Mouse (Mus musculus) kidney, embryonic 14.5 days (tissue): ENCODE measurements around the gene Fmo2. TPM values are rescaled to one million over a fixed set of nuclear protein-coding genes. Genes with fewer than 3 reads are reported as not detected.
A peak's percentile ranks its signal among the peaks of the same experiment; 100 is the strongest.

Experiments used
- ATAC-seq: fragments of 200-750 bp; cut with Nextera tagmentation; 2 replicates; pipeline ENCODE4 v1.8.0; 2017; ENCODE audit warnings: moderate number of reproducible peaks, mild to moderate bottlenecking, moderate TSS enrichment, moderate library complexity; ENCODE audit not compliant: low FRiP score, low TSS enrichment
- H3K27ac ChIP-seq: fragments of 300-500 bp; sonication (generic); 2 replicates; pipeline ENCODE4 v1.5.1; 2014; ENCODE audit warnings: low read depth, mild to moderate bottlenecking, low read length, moderate library complexity, mixed read lengths
- H3K27me3 ChIP-seq: fragments of 300-500 bp; sonication (generic); 2 replicates; pipeline ENCODE4 v1.6.1; 2014; ENCODE audit warnings: mild to moderate bottlenecking, low read length; ENCODE audit not compliant: control insufficient read depth, insufficient read depth
- H3K36me3 ChIP-seq: fragments of 300-500 bp; sonication (generic); 2 replicates; pipeline ENCODE4 v1.6.1; 2014; ENCODE audit warnings: low read length, mixed read lengths; ENCODE audit not compliant: control insufficient read depth, insufficient read depth
- H3K4me1 ChIP-seq: fragments of 300-500 bp; sonication (generic); 2 replicates; pipeline ENCODE4 v1.6.1; 2014; ENCODE audit warnings: low read length, mixed read lengths; ENCODE audit not compliant: control insufficient read depth, insufficient read depth
- H3K4me2 ChIP-seq: fragments of 300-500 bp; sonication (generic); replicated peaks from 2 replicates; pipeline ENCODE4 v1.6.1; 2014; ENCODE audit warnings: low read depth, mild to moderate bottlenecking, low read length
- H3K4me3 ChIP-seq: fragments of 300-500 bp; sonication (generic); 2 replicates; pipeline ENCODE4 v1.5.1; 2014; ENCODE audit warnings: mild to moderate bottlenecking, low read length
- H3K9ac ChIP-seq: fragments of 300-500 bp; sonication (generic); 2 replicates; pipeline ENCODE4 v1.6.1; 2014; ENCODE audit warnings: low read depth, mild to moderate bottlenecking, low read length, moderate library complexity
- H3K9me3 ChIP-seq: fragments of 300-500 bp; sonication (generic); 2 replicates; pipeline ENCODE4 v1.6.1; 2016; ENCODE audit warnings: low read length; ENCODE audit not compliant: control insufficient read depth
- WGBS: fragments of 180-500 bp; shearing (Covaris S2); extraction: QIAGEN DNeasy Blood & Tissue Kit; methylation state at CpG from one replicate; pipeline ENCODE4 v1.1.7; 2014; 5-methylcytosine and 5-hydroxymethylcytosine counted together
- polyA plus RNA-seq: library from polyadenylated mRNA; unstranded; fragments of >200 nt; fragmentation: Nextera tagmentation; extraction: Ambion mirVana; gene quantifications from 2 replicates; pipeline ENCODE4 v1.2.1, GENCODE M21; 2014

Gene Fmo2
- 0.99 and 1.2 TPM in 2 replicates for polyA plus RNA-seq

- Histone ChIP-seq H3K36me3 (no peaks in the 10 kb centered on the region), H3K9ac (no peak within 1 kb of the TSS), H3K27ac (no peak within 1 kb of the TSS), H3K9me3 (no peaks in the 10 kb centered on the region), H3K4me2 (no peak within 1 kb of the TSS), H3K4me3 (no peak within 1 kb of the TSS), H3K4me1 (no peaks in the 10 kb centered on the region), H3K27me3 (no peaks in the 10 kb centered on the region)
- 74% methylated on average over 14 of the region's 14 CpGs for WGBS
- ATAC-seq = no peak
These were observed at the start of gene Fmo2 for GRCm38 (mm10) chr1:162897838-162898811. TSS of gene Fmo2 (minus strand) at chr1:162898726.

GRCm38 (mm10) chr1:162947934-162948333 is 49.4 kb upstream of the Fmo2 start:
- H3K27ac ChIP-seq = no peak overlapping the region
- H3K4me2 ChIP-seq = no peak overlapping the region
- H3K4me1 ChIP-seq = no peaks in the 10 kb centered on the region
- H3K36me3 ChIP-seq = no peaks in the 10 kb centered on the region
- no peaks in the 10 kb centered on the region for H3K9me3 ChIP-seq
- H3K9ac ChIP-seq = no peak overlapping the region
- no peaks in the 10 kb centered on the region for H3K27me3 ChIP-seq
- no peak overlapping the region for H3K4me3 ChIP-seq
- no peak for ATAC-seq
- WGBS = 89% methylated on average over 6 of the region's 6 CpGs

- no peak overlapping the region for H3K9ac ChIP-seq
- H3K4me1 ChIP-seq = no peaks in the 10 kb centered on the region
- no peak overlapping the region for H3K4me3 ChIP-seq
- H3K4me2 ChIP-seq = no peak overlapping the region
- H3K9me3 ChIP-seq = no peaks in the 10 kb centered on the region
- no peak overlapping the region for H3K27ac ChIP-seq
- H3K36me3 ChIP-seq = no peaks in the 10 kb centered on the region
- H3K27me3 ChIP-seq = no peaks in the 10 kb centered on the region
- 0 out of 2 replicates have a peak, but pooled peaks have one; percentile 35 for ATAC-seq
- 39% methylated on average over 4 of the region's 4 CpGs for WGBS
These were observed 48.5 kb upstream of the Fmo2 start for GRCm38 (mm10) chr1:162946837-162947558.

- no peak overlapping the region for H3K27ac ChIP-seq
- no peaks in the 10 kb centered on the region for H3K9me3 ChIP-seq
- H3K27me3 ChIP-seq = no peaks in the 10 kb centered on the region
- H3K36me3 ChIP-seq = no peaks in the 10 kb centered on the region
- H3K4me3 ChIP-seq = no peak overlapping the region
- 41% methylated on average over 6 of the region's 6 CpGs for WGBS
- H3K9ac ChIP-seq = no peak overlapping the region
- no peaks in the 10 kb centered on the region for H3K4me1 ChIP-seq
- no peak overlapping the region for H3K4me2 ChIP-seq
- ATAC-seq = no peak
These were observed 45.2 kb upstream of the Fmo2 start for GRCm38 (mm10) chr1:162943700-162944099.

- Histone ChIP-seq H3K4me1 (no peaks in the 10 kb centered on the region), H3K36me3 (no peaks in the 10 kb centered on the region), H3K27ac (peak overlapping the region; percentile 44; the same call in 1 of the 2 replicates), H3K9ac (no peak overlapping the region), H3K27me3 (no peaks in the 10 kb centered on the region), H3K9me3 (no peaks in the 10 kb centered on the region), H3K4me3 (no peak overlapping the region), H3K4me2 (no peak overlapping the region)
- ATAC-seq = peak; percentile 89
- WGBS = 51% methylated on average over 4 of the region's 4 CpGs
These were observed 40.3 kb upstream of the Fmo2 start for GRCm38 (mm10) chr1:162938696-162939351.

- no peaks in the 10 kb centered on the region for H3K36me3 ChIP-seq
- no peak overlapping the region for H3K9ac ChIP-seq
- H3K9me3 ChIP-seq = no peaks in the 10 kb centered on the region
- H3K4me2 ChIP-seq = no peak overlapping the region
- WGBS = 48% methylated on average over 5 of the region's 5 CpGs
- peak overlapping the region; percentile 44; the same call in 1 of the 2 replicates for H3K27ac ChIP-seq
- peak; percentile 95 for ATAC-seq
- H3K4me3 ChIP-seq = no peak overlapping the region
- H3K27me3 ChIP-seq = no peaks in the 10 kb centered on the region
- no peaks in the 10 kb centered on the region for H3K4me1 ChIP-seq
These were observed 39.6 kb upstream of the Fmo2 start for GRCm38 (mm10) chr1:162937970-162938695.

- Histone ChIP-seq H3K4me2 (no peak within 1 kb of the TSS), H3K9me3 (no peaks in the 10 kb centered on the region), H3K27ac (peak within 1 kb of the TSS; percentile 44; the same call in 1 of the 2 replicates), H3K36me3 (no peaks in the 10 kb centered on the region), H3K27me3 (no peaks in the 10 kb centered on the region), H3K4me1 (no peaks in the 10 kb centered on the region), H3K9ac (no peak within 1 kb of the TSS), H3K4me3 (no peak within 1 kb of the TSS)
- ATAC-seq = no peak
- 76% methylated on average over 6 of the region's 6 CpGs for WGBS
These were observed 38.9 kb upstream of the Fmo2 start, which contains the start of gene Fmo6 for GRCm38 (mm10) chr1:162937415-162937814. TSS of gene Fmo6 (minus strand) at chr1:162937515.

GRCm38 (mm10) chr1:162934374-162935012 is 36.0 kb upstream of the Fmo2 start:
- 76% methylated on average over 4 of the region's 4 CpGs for WGBS
- no peak overlapping the region for H3K9ac ChIP-seq
- H3K4me1 ChIP-seq = no peaks in the 10 kb centered on the region
- no peaks in the 10 kb centered on the region for H3K27me3 ChIP-seq
- H3K9me3 ChIP-seq = no peaks in the 10 kb centered on the region
- H3K4me3 ChIP-seq = no peak overlapping the region
- no peak overlapping the region for H3K27ac ChIP-seq
- no peaks in the 10 kb centered on the region for H3K36me3 ChIP-seq
- no peak for ATAC-seq
- no peak overlapping the region for H3K4me2 ChIP-seq
